8 mouse cellular contexts compared by ENCODE assay signal in genomic region chr4:150048038-150048437, GRCm38 (mm10). TPM values are rescaled to one million over a fixed set of nuclear protein-coding genes. Genes with fewer than 3 reads are reported as not detected.
DNase-seq lines count a peak whose midpoint lies in the region; ATAC-seq and TF ChIP-seq lines count a peak whose summit lies in the region.

No protein-coding gene starts in this region.

- 0 out of 2 replicates have a peak, but pooled peaks cover 2% of the 10 kb centered on the region for H3K9me3 ChIP-seq in lung, embryonic 14.5 days (ENCODE audit: low read depth, low read length)

- H3K27me3 ChIP-seq in heart, adult 2 months (ENCODE audit: control insufficient read depth, insufficient read depth, low read length) = no peaks in the 10 kb centered on the region
- H3K27me3 ChIP-seq in kidney, adult 2 months (replicated peaks; ENCODE audit: control insufficient read depth, insufficient read depth, low read length) = no peaks in the 10 kb centered on the region
- H3K27me3 ChIP-seq in lung, embryonic 14.5 days (ENCODE audit: insufficient read depth, low read length) = peaks cover 6% of the 10 kb centered on the region; the same call in 1 of the 2 replicates

- no peaks in the 10 kb centered on the region for H3K36me3 ChIP-seq in heart, adult 2 months (ENCODE audit: control insufficient read depth, insufficient read depth, low read length)
- H3K36me3 ChIP-seq in kidney, adult 2 months (ENCODE audit: control insufficient read depth, insufficient read depth, low read length) = no peaks in the 10 kb centered on the region
- no peaks in the 10 kb centered on the region for H3K36me3 ChIP-seq in lung, embryonic 14.5 days (ENCODE audit: insufficient read depth)

- peaks cover 29% of the 10 kb centered on the region for H3K4me1 ChIP-seq in bone marrow macrophage, adult 2 months (ENCODE audit: control insufficient read depth, insufficient read depth, low read length)
- H3K4me1 ChIP-seq in heart, adult 2 months (ENCODE audit: control insufficient read depth, insufficient read depth, low read length) = peaks cover 2% of the 10 kb centered on the region; the same call in 1 of the 2 replicates
- no peaks in the 10 kb centered on the region for H3K4me1 ChIP-seq in kidney, adult 2 months (ENCODE audit: control insufficient read depth, insufficient read depth, low read length)
- H3K4me1 ChIP-seq in lung, embryonic 14.5 days (ENCODE audit: insufficient read depth) = 0 out of 2 replicates have a peak, but pooled peaks cover 9% of the 10 kb centered on the region
- peaks cover 18% of the 10 kb centered on the region for H3K4me1 ChIP-seq in olfactory bulb, adult 2 months (ENCODE audit: control insufficient read depth, insufficient read depth, low read length)

- peak overlapping the region; percentile 74 for H3K4me3 ChIP-seq in bone marrow macrophage, adult 2 months (ENCODE audit: insufficient read depth, low read length)
- H3K4me3 ChIP-seq in heart, adult 2 months = peak overlapping the region; percentile 57
- H3K4me3 ChIP-seq in kidney, adult 2 months (ENCODE audit: insufficient read depth, low read depth, low read length) = peak overlapping the region; percentile 48
- H3K4me3 ChIP-seq in lung, embryonic 14.5 days (ENCODE audit: low read depth, low read length) = peak overlapping the region; percentile 63
- H3K4me3 ChIP-seq in olfactory bulb, adult 2 months (ENCODE audit: insufficient read depth, low read depth, low read length) = peak overlapping the region; percentile 33

- ATAC-seq in lung, embryonic 14.5 days (ENCODE audit: insufficient read depth) = peak; percentile 85

- no peak for TF ChIP-seq POLR2A in bone marrow macrophage, adult 2 months (IDR thresholded peaks at IDR 0.05; ENCODE audit: borderline replicate concordance, low read depth, low read length)
- peak; percentile 51; the same call in 1 of the 2 replicates for TF ChIP-seq POLR2A in heart, adult 2 months (IDR thresholded peaks at IDR 0.05; ENCODE audit: insufficient read depth, low read depth, low read length)
- no peak for TF ChIP-seq POLR2A in kidney, adult 2 months (IDR thresholded peaks at IDR 0.05; ENCODE audit: low read depth, low read length)
- no peak for TF ChIP-seq POLR2A in olfactory bulb, adult 2 months (IDR thresholded peaks at IDR 0.05; ENCODE audit: insufficient read depth, low read depth, low read length)

- no peaks in the 10 kb centered on the region for H3K79me2 ChIP-seq in heart, adult 2 months (replicated peaks; ENCODE audit: control insufficient read depth, insufficient read depth, low read length)

- peak overlapping the region; percentile 64 for H3K9ac ChIP-seq in heart, adult 2 months (ENCODE audit: low read depth, low read length)
- peak overlapping the region; percentile 64 for H3K9ac ChIP-seq in lung, embryonic 14.5 days

- no peak for TF ChIP-seq CTCF in bone marrow macrophage, adult 2 months (IDR thresholded peaks at IDR 0.05; ENCODE audit: low read depth, low read length)
- TF ChIP-seq CTCF in heart, adult 2 months (IDR thresholded peaks at IDR 0.05) = no peak
- no peak for TF ChIP-seq CTCF in kidney, adult 2 months (conservative IDR thresholded peaks at IDR 0.05; ENCODE audit: insufficient read depth, insufficient read length, low read depth, low read length)
- TF ChIP-seq CTCF in lung, embryonic 14.5 days (IDR thresholded peaks at IDR 0.05; ENCODE audit: low read depth) = peak; percentile 12; the same call in 1 of the 2 replicates
- no peak for TF ChIP-seq CTCF in olfactory bulb, adult 2 months (IDR thresholded peaks at IDR 0.05; ENCODE audit: insufficient read depth, low read depth, low read length)

- H3K4me2 ChIP-seq in lung, embryonic 14.5 days = peak overlapping the region; percentile 97

- intact Hi-C loops in heart, adult 2 months (cut with DNase I) = no loop called here

- peak; percentile 55 to 62 for DNase-seq in cerebellum, postnatal 10 days
- no peak for DNase-seq in cerebellum, adult 9-11 months
- peak; percentile 66 to 73 for DNase-seq in heart, adult 2 months
- peak; percentile 76 for DNase-seq in kidney, adult 2 months
- DNase-seq in lung, embryonic 14.5 days = peak; percentile 94
- DNase-seq in frontal cortex, postnatal 25 days (ENCODE audit: low spot score in 2 of 2) = no peak

- TF ChIP-seq EP300 in heart, adult 2 months (IDR thresholded peaks at IDR 0.05; ENCODE audit: insufficient read depth, low read depth, low read length) = 0 out of 2 replicates have a peak, but pooled peaks have one; percentile 11

- H3K27ac ChIP-seq in bone marrow macrophage, adult 2 months (ENCODE audit: insufficient read depth, low read depth, low read length) = peak overlapping the region; percentile 66
- H3K27ac ChIP-seq in heart, adult 2 months = peak overlapping the region; percentile 48
- H3K27ac ChIP-seq in kidney, adult 2 months (ENCODE audit: insufficient read depth, low read depth, low read length) = no peak overlapping the region
- peak overlapping the region; percentile 24; the same call in 1 of the 2 replicates for H3K27ac ChIP-seq in lung, embryonic 14.5 days (ENCODE audit: low read depth)
- no peak overlapping the region for H3K27ac ChIP-seq in olfactory bulb, adult 2 months (ENCODE audit: insufficient read depth, low read depth, low read length)

- 1% methylated on average over 20 of the region's 20 CpGs for WGBS in heart, adult 2 months
- WGBS in kidney, adult 2 months = under 1% methylated on average over 20 of the region's 20 CpGs
- under 1% methylated on average over 20 of the region's 20 CpGs for WGBS in lung, embryonic 14.5 days
- WGBS in olfactory bulb, adult 2 months = 1% methylated on average over 20 of the region's 20 CpGs

RNA-seq across cellular contexts. Expression of gene Gpr157, which starts 39.1 kb away (rescaled TPM):
- 4.8 and 5.1 TPM in 2 replicates for polyA plus RNA-seq in bone marrow macrophage, adult 2 months (2012; ENCODE audit: insufficient read depth, insufficient read length, missing spikeins)
- total RNA-seq in heart, adult 2 months (2021) = 10 to 100 TPM; 34.2 to 42.4 TPM
- polyA plus RNA-seq in heart, adult 2 months (2012; rRNA removed) = 21.8 and 29.2 TPM in 2 replicates
- 0.76 and 1.2 TPM in 2 replicates for polyA plus RNA-seq in kidney, adult 2 months (2012; rRNA removed)
- polyA plus RNA-seq in lung, embryonic 14.5 days (2014; fragmentation: Nextera tagmentation; extraction: Ambion mirVana) = 1.4 and 1.5 TPM in 2 replicates
- not detected in 2 replicates for polyA plus RNA-seq in olfactory bulb, adult 2 months (2012; ENCODE audit: insufficient read depth, insufficient read length, low replicate concordance, missing spikeins)

RNA-seq across cellular contexts. Expression of gene H6pd, which starts 39.2 kb away (rescaled TPM):
- 35.4 and 41.1 TPM in 2 replicates for polyA plus RNA-seq in bone marrow macrophage, adult 2 months (2012; ENCODE audit: insufficient read depth, insufficient read length, missing spikeins)
- 10 to 100 TPM; 39.0 to 44.2 TPM for total RNA-seq in heart, adult 2 months (2021)
- polyA plus RNA-seq in heart, adult 2 months (2012; rRNA removed) = 27.4 and 29.5 TPM in 2 replicates
- 137 and 161 TPM in 2 replicates for polyA plus RNA-seq in kidney, adult 2 months (2012; rRNA removed)
- 20.4 and 22.0 TPM in 2 replicates for polyA plus RNA-seq in lung, embryonic 14.5 days (2014; fragmentation: Nextera tagmentation; extraction: Ambion mirVana)
- 170 TPM in 1 of 2 replicates, not detected in the other for polyA plus RNA-seq in olfactory bulb, adult 2 months (2012; ENCODE audit: insufficient read depth, insufficient read length, low replicate concordance, missing spikeins)

Comparison
In these comparisons a context has a peak if more than half of its experiments do, and no peak if none do; other contexts are left out.
1. DNase-seq: peak in cerebellum, postnatal 10 days (2 of 2), heart, adult 2 months (2 of 2), kidney, adult 2 months (single experiment) and lung, embryonic 14.5 days (single experiment); none in cerebellum, adult 9-11 months (single experiment) and frontal cortex, postnatal 25 days (0 of 2).
2. H3K27ac ChIP-seq: peak in bone marrow macrophage, adult 2 months (single experiment), heart, adult 2 months (single experiment) and lung, embryonic 14.5 days (single experiment); none in kidney, adult 2 months (single experiment) and olfactory bulb, adult 2 months (single experiment).
3. Peak in every context shown above with its lines, with median percentiles within 50 percentile points of each other: H3K4me3 ChIP-seq.